In the genomic region with DNA sequence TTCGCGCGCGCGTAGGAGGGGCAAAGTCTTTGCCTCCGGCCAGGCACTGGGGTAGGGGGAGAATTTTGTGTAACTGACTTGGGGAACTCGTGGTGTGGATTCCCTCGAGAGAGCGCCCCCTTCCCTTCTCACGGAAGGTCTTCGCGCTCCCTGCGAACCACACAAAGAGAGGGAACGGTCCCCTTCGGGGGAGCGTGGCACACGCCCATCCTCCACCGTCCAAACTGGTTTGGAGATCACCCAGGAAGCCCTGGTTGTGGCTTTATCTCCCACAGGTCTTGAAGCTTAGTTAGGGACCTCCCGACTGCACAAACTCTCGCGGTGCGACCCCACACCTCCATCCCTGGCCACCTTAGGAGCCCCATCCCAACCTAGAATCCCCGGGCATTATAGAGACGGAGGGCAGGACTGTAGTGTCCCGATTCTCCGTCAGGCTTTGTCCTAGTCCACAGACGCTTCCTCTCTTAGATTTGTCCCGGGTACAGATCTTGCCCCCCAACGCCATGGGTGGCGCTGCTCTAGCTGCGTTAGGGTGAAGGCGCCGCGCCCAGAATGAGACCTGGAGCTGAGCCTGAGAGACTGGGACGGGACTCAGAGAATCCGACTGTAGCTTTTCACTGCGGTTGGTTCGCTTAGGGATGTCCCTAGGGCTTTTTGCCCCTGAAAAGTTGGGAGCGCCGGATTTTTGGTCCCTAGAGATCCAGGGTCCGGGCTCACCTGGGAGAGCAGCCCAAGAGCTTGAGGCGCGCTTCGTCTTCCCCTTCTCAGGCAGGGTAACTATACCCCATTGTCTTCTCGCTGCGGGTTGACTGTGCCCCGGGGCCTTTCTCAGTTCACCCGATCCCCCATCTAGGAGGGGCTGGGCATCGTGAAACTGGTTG, we compare ENCODE assay signal across 7 mouse cellular contexts. TPM values are rescaled to one million over a fixed set of nuclear protein-coding genes. Genes with fewer than 3 reads are reported as not detected.
DNase-seq lines count a peak whose midpoint lies in the region; ATAC-seq and TF ChIP-seq lines count a peak whose summit lies in the region.

No protein-coding gene starts in this region.

- no peaks in the 10 kb centered on the region for H3K27me3 ChIP-seq in G1E (ENCODE audit: insufficient read depth, low read length)
- no peaks in the 10 kb centered on the region for H3K27me3 ChIP-seq in forebrain, embryonic 14.5 days (replicated peaks; ENCODE audit: control insufficient read depth, insufficient read depth, low read length)
- H3K27me3 ChIP-seq in hindbrain, postnatal 0 days (ENCODE audit: insufficient read depth, low read length): no peaks in the 10 kb centered on the region
- H3K27me3 ChIP-seq in liver, embryonic 15.5 days: peaks cover 6% of the 10 kb centered on the region; the same call in 1 of the 2 replicates
- no peaks in the 10 kb centered on the region for H3K27me3 ChIP-seq in neural tube, embryonic 12.5 days (replicated peaks)

- H3K9ac ChIP-seq in forebrain, embryonic 14.5 days (ENCODE audit: low read length): peak overlapping the region; percentile 99
- H3K9ac ChIP-seq in hindbrain, postnatal 0 days (replicated peaks; ENCODE audit: low read length): peak overlapping the region; percentile 81
- H3K9ac ChIP-seq in liver, embryonic 15.5 days: peak overlapping the region; percentile 97
- peak overlapping the region; percentile 94 for H3K9ac ChIP-seq in neural tube, embryonic 12.5 days

- under 1% methylated on average over 49 of the region's 49 CpGs for WGBS in forebrain, embryonic 14.5 days
- WGBS in hindbrain, postnatal 0 days: 0% methylated on average over 49 of the region's 49 CpGs
- WGBS in liver, embryonic 15.5 days (ENCODE audit: insufficient replicate concordance): under 1% methylated on average over 49 of the region's 49 CpGs
- WGBS in neural tube, embryonic 12.5 days: 0% methylated on average over 49 of the region's 49 CpGs

- peaks cover 19% of the 10 kb centered on the region; the same call in 1 of the 2 replicates for H3K4me1 ChIP-seq in G1E (ENCODE audit: insufficient read depth, low read depth, low read length)
- H3K4me1 ChIP-seq in forebrain, embryonic 14.5 days (ENCODE audit: control insufficient read depth, insufficient read depth, low read length): peaks cover 7% of the 10 kb centered on the region
- 0 out of 2 replicates have a peak, but pooled peaks cover 3% of the 10 kb centered on the region for H3K4me1 ChIP-seq in hindbrain, postnatal 0 days (ENCODE audit: insufficient read depth, low read length)
- H3K4me1 ChIP-seq in liver, embryonic 15.5 days (replicated peaks): peaks cover 62% of the 10 kb centered on the region
- H3K4me1 ChIP-seq in neural tube, embryonic 12.5 days: peaks cover 24% of the 10 kb centered on the region

- H3K4me3 ChIP-seq in G1E (ENCODE audit: low read depth, low read length): peak overlapping the region; percentile 81
- H3K4me3 ChIP-seq in forebrain, embryonic 14.5 days (ENCODE audit: low read depth, low read length): peak overlapping the region; percentile 85
- peak overlapping the region; percentile 62 for H3K4me3 ChIP-seq in hindbrain, postnatal 0 days (ENCODE audit: low read length)
- H3K4me3 ChIP-seq in liver, embryonic 15.5 days (replicated peaks): peak overlapping the region; percentile 82
- H3K4me3 ChIP-seq in neural tube, embryonic 12.5 days: peak overlapping the region; percentile 74

- DNase-seq in G1E (ENCODE audit: low spot score): no peak
- DNase-seq in adrenal gland, adult 8-10 months: peak; percentile 5
- peak; percentile 80 for DNase-seq in forebrain, embryonic 14.5 days (ENCODE audit: low spot score)
- peak; percentile 73 for DNase-seq in hindbrain, postnatal 0 days (ENCODE audit: low spot score)
- peak; percentile 78 to 81 for DNase-seq in thymus, postnatal 36 days

- 0 out of 2 replicates have a peak, but pooled peaks have one; percentile 15 for ATAC-seq in G1E (ENCODE audit: extremely low read depth, insufficient number of reproducible peaks, low FRiP score, poor library complexity, severe bottlenecking)
- ATAC-seq in forebrain, embryonic 14.5 days: peak; percentile 42
- peak; percentile 62 for ATAC-seq in hindbrain, postnatal 0 days
- ATAC-seq in liver, embryonic 15.5 days (ENCODE audit: insufficient read depth): peak; percentile 35
- ATAC-seq in neural tube, embryonic 12.5 days (ENCODE audit: low FRiP score, low read depth): peak; percentile 39

- H3K9me3 ChIP-seq in G1E (replicated peaks): no peaks in the 10 kb centered on the region
- H3K9me3 ChIP-seq in forebrain, embryonic 14.5 days (replicated peaks; ENCODE audit: control insufficient read depth, low read length): no peaks in the 10 kb centered on the region
- no peaks in the 10 kb centered on the region for H3K9me3 ChIP-seq in hindbrain, postnatal 0 days (ENCODE audit: low read length)
- H3K9me3 ChIP-seq in liver, embryonic 15.5 days (replicated peaks): no peaks in the 10 kb centered on the region
- no peaks in the 10 kb centered on the region for H3K9me3 ChIP-seq in neural tube, embryonic 12.5 days

- no peak for TF ChIP-seq CTCF in G1E (IDR thresholded peaks at IDR 0.05; ENCODE audit: low read depth, low read length)
- peak; percentile 36 for TF ChIP-seq CTCF in hindbrain, postnatal 0 days (IDR thresholded peaks at IDR 0.05; ENCODE audit: low read depth)

- peaks cover 19% of the 10 kb centered on the region for H3K36me3 ChIP-seq in G1E (replicated peaks)
- peaks cover 28% of the 10 kb centered on the region for H3K36me3 ChIP-seq in forebrain, embryonic 14.5 days (ENCODE audit: control insufficient read depth, insufficient read depth, low read length)
- H3K36me3 ChIP-seq in hindbrain, postnatal 0 days (ENCODE audit: insufficient read depth, low read length): no peaks in the 10 kb centered on the region
- peaks cover 48% of the 10 kb centered on the region for H3K36me3 ChIP-seq in liver, embryonic 15.5 days (replicated peaks)
- H3K36me3 ChIP-seq in neural tube, embryonic 12.5 days: peaks cover 28% of the 10 kb centered on the region

- peak overlapping the region; percentile 97 for H3K27ac ChIP-seq in forebrain, embryonic 14.5 days (ENCODE audit: low read depth, low read length)
- peak overlapping the region; percentile 87 for H3K27ac ChIP-seq in hindbrain, postnatal 0 days
- H3K27ac ChIP-seq in liver, embryonic 15.5 days (replicated peaks): peak overlapping the region; percentile 99
- peak overlapping the region; percentile 98 for H3K27ac ChIP-seq in neural tube, embryonic 12.5 days

- H3K4me2 ChIP-seq in forebrain, embryonic 14.5 days (ENCODE audit: low read length): peak overlapping the region; percentile 81
- peak overlapping the region; percentile 94 for H3K4me2 ChIP-seq in hindbrain, postnatal 0 days (ENCODE audit: low read depth, low read length)
- peak overlapping the region; percentile 90 for H3K4me2 ChIP-seq in liver, embryonic 15.5 days
- peak overlapping the region; percentile 73 for H3K4me2 ChIP-seq in neural tube, embryonic 12.5 days (replicated peaks)

RNA-seq across cellular contexts. Expression of a gene that starts 1.5 kb away (rescaled TPM):
- total RNA-seq in G1E (2014; fragmentation: Nextera tagmentation): 934 and 1,184 TPM in 2 replicates
- total RNA-seq in G1E (2017): 1,061 and 1,162 TPM in 2 replicates
- polyA plus RNA-seq in G1E (2012): 235 and 260 TPM in 2 replicates
- 10 to 100 TPM; 15.7 to 28.6 (median 22.9) TPM for total RNA-seq in adrenal gland, adult 8-10 months (2022)
- polyA plus RNA-seq in forebrain, embryonic 14.5 days (2014; fragmentation: Nextera tagmentation; extraction: Ambion mirVana): 1,214 and 1,274 TPM in 2 replicates
- total RNA-seq in hindbrain, postnatal 0 days (2014; rRNA removed): 322 and 324 TPM in 2 replicates
- 258 and 286 TPM in 2 replicates for polyA plus RNA-seq in hindbrain, postnatal 0 days (2015; fragmentation: Nextera tagmentation; extraction: Ambion mirVana)
- 938 and 960 TPM in 2 replicates for polyA plus RNA-seq in liver, embryonic 15.5 days (2015; fragmentation: Nextera tagmentation; extraction: Ambion mirVana)
- polyA plus RNA-seq in neural tube, embryonic 12.5 days (2016; fragmentation: Nextera tagmentation; extraction: Ambion mirVana): 782 and 795 TPM in 2 replicates

RNA-seq across cellular contexts. Expression of a gene that starts 38.8 kb away (rescaled TPM):
- 13.5 and 24.2 TPM in 2 replicates for total RNA-seq in G1E (2014; fragmentation: Nextera tagmentation)
- total RNA-seq in G1E (2017): 22.9 and 31.1 TPM in 2 replicates
- polyA plus RNA-seq in G1E (2012): 6.4 and 8.6 TPM in 2 replicates
- total RNA-seq in adrenal gland, adult 8-10 months (2022): 10 to 100 TPM; 53.1 to 61.9 (median 54.2) TPM
- 74.3 and 81.8 TPM in 2 replicates for polyA plus RNA-seq in forebrain, embryonic 14.5 days (2014; fragmentation: Nextera tagmentation; extraction: Ambion mirVana)
- 17.7 and 19.6 TPM in 2 replicates for total RNA-seq in hindbrain, postnatal 0 days (2014; rRNA removed)
- 77.1 and 80.3 TPM in 2 replicates for polyA plus RNA-seq in hindbrain, postnatal 0 days (2015; fragmentation: Nextera tagmentation; extraction: Ambion mirVana)
- polyA plus RNA-seq in liver, embryonic 15.5 days (2015; fragmentation: Nextera tagmentation; extraction: Ambion mirVana): 25.0 and 27.5 TPM in 2 replicates
- 57.2 and 59.9 TPM in 2 replicates for polyA plus RNA-seq in neural tube, embryonic 12.5 days (2016; fragmentation: Nextera tagmentation; extraction: Ambion mirVana)

RNA-seq across cellular contexts. Expression of a gene that starts 55.7 kb away (rescaled TPM):
- total RNA-seq in G1E (2014; fragmentation: Nextera tagmentation): 2.9 and 3.4 TPM in 2 replicates
- total RNA-seq in G1E (2017): 6.9 and 13.6 TPM in 2 replicates
- polyA plus RNA-seq in G1E (2012): 33.3 and 49.6 TPM in 2 replicates
- total RNA-seq in adrenal gland, adult 8-10 months (2022): 10 to 100 TPM in 1 of 4 experiments, 1 to 10 TPM in 1, not detected in 2; 9.1 to 17.3 TPM
- polyA plus RNA-seq in forebrain, embryonic 14.5 days (2014; fragmentation: Nextera tagmentation; extraction: Ambion mirVana): 13.7 and 22.1 TPM in 2 replicates
- 6.3 and 30.1 TPM in 2 replicates for total RNA-seq in hindbrain, postnatal 0 days (2014; rRNA removed)
- polyA plus RNA-seq in hindbrain, postnatal 0 days (2015; fragmentation: Nextera tagmentation; extraction: Ambion mirVana): 18.1 and 18.9 TPM in 2 replicates
- polyA plus RNA-seq in liver, embryonic 15.5 days (2015; fragmentation: Nextera tagmentation; extraction: Ambion mirVana): 6.6 and 10.5 TPM in 2 replicates
- polyA plus RNA-seq in neural tube, embryonic 12.5 days (2016; fragmentation: Nextera tagmentation; extraction: Ambion mirVana): 13.2 and 16.2 TPM in 2 replicates
